Mouse (Mus musculus) kidney, embryonic 14.5 days (tissue): ENCODE measurements at regions not wholly inside any gene's neighbourhood (a gene's known extent, or its start where the extent isn't known, plus 50 kb on each side); places are given as distances from the start of the nearest gene placed in this dataset.

Source experiments
- ATAC-seq: fragments of 200-750 bp; cut with Nextera tagmentation; 2 replicates; pipeline ENCODE4 v1.8.0; 2017; ENCODE audit warnings: moderate number of reproducible peaks, mild to moderate bottlenecking, moderate TSS enrichment, moderate library complexity; ENCODE audit not compliant: low FRiP score, low TSS enrichment
- H3K27ac ChIP-seq: fragments of 300-500 bp; sonication (generic); 2 replicates; pipeline ENCODE4 v1.5.1; 2014; ENCODE audit warnings: low read depth, mild to moderate bottlenecking, low read length, moderate library complexity, mixed read lengths
- H3K27me3 ChIP-seq: fragments of 300-500 bp; sonication (generic); 2 replicates; pipeline ENCODE4 v1.6.1; 2014; ENCODE audit warnings: mild to moderate bottlenecking, low read length; ENCODE audit not compliant: control insufficient read depth, insufficient read depth
- H3K36me3 ChIP-seq: fragments of 300-500 bp; sonication (generic); 2 replicates; pipeline ENCODE4 v1.6.1; 2014; ENCODE audit warnings: low read length, mixed read lengths; ENCODE audit not compliant: control insufficient read depth, insufficient read depth
- H3K4me1 ChIP-seq: fragments of 300-500 bp; sonication (generic); 2 replicates; pipeline ENCODE4 v1.6.1; 2014; ENCODE audit warnings: low read length, mixed read lengths; ENCODE audit not compliant: control insufficient read depth, insufficient read depth
- H3K4me2 ChIP-seq: fragments of 300-500 bp; sonication (generic); replicated peaks from 2 replicates; pipeline ENCODE4 v1.6.1; 2014; ENCODE audit warnings: low read depth, mild to moderate bottlenecking, low read length
- H3K4me3 ChIP-seq: fragments of 300-500 bp; sonication (generic); 2 replicates; pipeline ENCODE4 v1.5.1; 2014; ENCODE audit warnings: mild to moderate bottlenecking, low read length
- H3K9ac ChIP-seq: fragments of 300-500 bp; sonication (generic); 2 replicates; pipeline ENCODE4 v1.6.1; 2014; ENCODE audit warnings: low read depth, mild to moderate bottlenecking, low read length, moderate library complexity
- H3K9me3 ChIP-seq: fragments of 300-500 bp; sonication (generic); 2 replicates; pipeline ENCODE4 v1.6.1; 2016; ENCODE audit warnings: low read length; ENCODE audit not compliant: control insufficient read depth
- WGBS: fragments of 180-500 bp; shearing (Covaris S2); extraction: QIAGEN DNeasy Blood & Tissue Kit; methylation state at CpG from one replicate; pipeline ENCODE4 v1.1.7; 2014; 5-methylcytosine and 5-hydroxymethylcytosine counted together

DNA sequence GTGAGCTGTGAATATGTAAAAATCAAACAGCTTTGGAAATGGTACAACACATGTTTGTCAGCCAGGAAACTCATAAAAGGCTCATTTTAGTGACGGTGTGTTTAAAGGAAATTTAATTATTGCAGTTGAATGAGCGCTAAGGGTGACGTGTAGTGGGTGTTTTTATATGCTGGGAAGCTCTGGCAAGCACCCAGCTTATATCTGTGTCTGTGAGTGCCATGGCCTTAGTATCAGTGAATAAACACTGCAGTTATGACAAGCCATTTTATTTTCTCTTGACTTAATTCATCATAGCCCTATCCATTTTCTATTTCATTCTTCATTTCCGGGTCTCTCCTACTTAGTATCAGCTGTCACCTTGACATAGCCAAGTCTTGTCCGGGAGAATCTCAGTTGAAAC lies 83.7 kb upstream of the Adarb2 start:
- Histone ChIP-seq H3K27ac (no peak overlapping the region), H3K9ac (no peak overlapping the region), H3K9me3 (no peaks in the 10 kb centered on the region), H3K4me2 (no peak overlapping the region), H3K4me1 (no peaks in the 10 kb centered on the region), H3K4me3 (no peak overlapping the region), H3K36me3 (no peaks in the 10 kb centered on the region), H3K27me3 (no peaks in the 10 kb centered on the region)
- WGBS: 72% methylated on average over 5 of the region's 5 CpGs
- no peak for ATAC-seq

DNA sequence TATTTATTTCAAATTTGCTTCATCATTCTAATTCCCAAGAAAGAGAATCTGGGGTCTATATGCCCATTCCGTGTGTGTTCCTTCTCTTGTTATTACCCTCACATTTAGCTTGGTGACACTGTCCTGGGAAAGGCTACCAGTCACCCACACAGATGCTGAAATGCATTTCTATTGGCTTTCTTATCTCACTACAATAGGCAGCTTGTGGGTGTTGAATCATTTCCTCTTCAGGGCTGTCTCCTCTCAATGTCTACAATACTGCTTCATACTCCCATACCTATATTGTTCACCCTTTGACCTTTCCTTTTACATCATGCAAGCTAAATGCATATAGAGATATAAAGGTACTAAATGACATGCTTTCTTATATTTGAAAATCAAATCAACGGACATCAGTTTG lies 82.7 kb upstream of the Adarb2 start:
- no peak for ATAC-seq
- H3K4me1 ChIP-seq: no peaks in the 10 kb centered on the region
- no peak overlapping the region for H3K27ac ChIP-seq
- no peak overlapping the region for H3K9ac ChIP-seq
- 79% methylated on average over 2 of the region's 2 CpGs for WGBS
- H3K36me3 ChIP-seq: no peaks in the 10 kb centered on the region
- no peaks in the 10 kb centered on the region for H3K9me3 ChIP-seq
- H3K4me2 ChIP-seq: no peak overlapping the region
- no peak overlapping the region for H3K4me3 ChIP-seq
- no peaks in the 10 kb centered on the region for H3K27me3 ChIP-seq

DNA sequence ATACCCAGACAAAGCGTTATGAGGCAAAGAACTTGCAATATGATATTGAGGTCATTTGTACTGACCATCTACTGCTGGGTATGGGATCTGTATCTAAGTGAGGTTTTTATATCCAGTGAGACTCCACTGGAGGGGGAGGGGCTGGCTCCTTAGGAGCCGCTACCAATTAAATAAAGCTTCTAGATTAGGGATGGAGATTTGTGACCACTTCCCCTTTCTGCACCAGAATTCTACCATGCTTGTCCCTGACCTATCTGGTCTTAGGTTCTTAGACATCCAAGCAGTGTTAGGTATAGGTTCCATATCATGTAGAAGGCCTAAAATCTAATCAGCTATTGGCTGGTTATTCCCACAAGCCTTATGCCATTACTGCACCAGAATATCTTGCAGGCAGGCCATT lies 67.9 kb upstream of the Adarb2 start:
- no peaks in the 10 kb centered on the region for H3K36me3 ChIP-seq
- no peaks in the 10 kb centered on the region for H3K4me1 ChIP-seq
- H3K9me3 ChIP-seq: no peaks in the 10 kb centered on the region
- H3K27ac ChIP-seq: no peak overlapping the region
- H3K9ac ChIP-seq: no peak overlapping the region
- H3K27me3 ChIP-seq: no peaks in the 10 kb centered on the region
- 85% methylated on average over 2 of the region's 2 CpGs for WGBS
- H3K4me2 ChIP-seq: no peak overlapping the region
- no peak overlapping the region for H3K4me3 ChIP-seq
- no peak for ATAC-seq

DNA sequence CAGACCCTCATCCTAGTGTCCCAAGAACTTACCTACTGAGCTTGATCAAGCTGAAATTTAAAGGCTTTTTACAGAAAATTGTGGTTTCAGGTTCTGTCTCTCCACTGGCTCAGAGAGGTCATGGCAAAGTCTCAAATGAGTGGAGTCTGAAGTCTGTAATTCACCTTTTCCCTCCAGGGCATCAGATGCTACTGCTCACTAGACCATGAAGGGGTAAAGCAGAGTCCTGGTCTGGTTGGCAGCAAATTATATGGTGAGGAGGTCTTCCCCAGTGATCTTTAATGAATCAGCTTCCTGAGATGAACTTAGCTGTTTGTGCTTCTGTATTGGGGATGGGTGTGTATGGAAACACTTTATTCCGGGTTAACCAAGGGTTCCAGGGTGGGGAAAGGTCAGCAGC lies 63.3 kb upstream of the Adarb2 start:
- Histone ChIP-seq H3K4me3 (no peak overlapping the region), H3K27ac (no peak overlapping the region), H3K9ac (no peak overlapping the region), H3K9me3 (no peaks in the 10 kb centered on the region), H3K27me3 (no peaks in the 10 kb centered on the region), H3K4me1 (no peaks in the 10 kb centered on the region), H3K36me3 (no peaks in the 10 kb centered on the region), H3K4me2 (no peak overlapping the region)
- WGBS: 44% methylated on average over 1 of the region's 1 CpGs
- ATAC-seq: peak; percentile 35; the same call in 1 of the 2 replicates

DNA sequence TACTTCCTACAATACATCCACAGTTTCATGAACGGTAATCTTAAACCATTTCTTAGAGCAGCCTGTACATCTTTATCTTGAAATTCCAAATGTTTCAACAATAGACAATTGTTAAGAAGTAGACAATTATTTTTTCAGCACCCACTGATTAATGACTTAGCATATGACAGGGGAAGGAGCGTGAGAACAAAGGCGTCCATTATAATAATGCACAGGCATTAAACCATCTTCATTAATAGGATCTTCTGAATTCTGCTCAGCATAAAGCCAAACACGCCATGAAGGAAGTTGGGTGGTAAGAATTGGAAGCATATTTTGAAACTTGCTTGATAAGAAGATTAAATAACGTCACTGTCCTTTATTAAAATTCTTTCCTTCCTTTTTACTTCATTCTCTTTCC lies 50.5 kb upstream of the Adarb2 start:
- Histone ChIP-seq H3K4me1 (no peaks in the 10 kb centered on the region), H3K4me3 (no peak overlapping the region), H3K36me3 (no peaks in the 10 kb centered on the region), H3K27me3 (no peaks in the 10 kb centered on the region), H3K9ac (no peak overlapping the region), H3K9me3 (no peaks in the 10 kb centered on the region), H3K4me2 (no peak overlapping the region), H3K27ac (no peak overlapping the region)
- WGBS: 81% methylated on average over 5 of the region's 5 CpGs
- ATAC-seq: no peak
